Mouse (Mus musculus) small intestine, adult 2 months (tissue): ENCODE measurements around the gene Tmem243.

Experiments used
- CTCF ChIP-seq: fragments of 200-500 bp; IDR thresholded peaks from 2 replicates; pipeline ENCODE4 v1.5.1; 2012; ENCODE audit warnings: low read depth, mild to moderate bottlenecking, control low read depth, inconsistent platforms, low read length, moderate library complexity, mixed read lengths; ENCODE audit not compliant: insufficient replicate concordance, insufficient read length; ENCODE audit errors: extremely low read depth
- POLR2A ChIP-seq: fragments of 200-500 bp; IDR thresholded peaks from 2 replicates; pipeline ENCODE4 v1.6.1; 2012; ENCODE audit warnings: low read depth, mild to moderate bottlenecking, control low read depth, inconsistent platforms, low read length, moderate library complexity

DNA sequence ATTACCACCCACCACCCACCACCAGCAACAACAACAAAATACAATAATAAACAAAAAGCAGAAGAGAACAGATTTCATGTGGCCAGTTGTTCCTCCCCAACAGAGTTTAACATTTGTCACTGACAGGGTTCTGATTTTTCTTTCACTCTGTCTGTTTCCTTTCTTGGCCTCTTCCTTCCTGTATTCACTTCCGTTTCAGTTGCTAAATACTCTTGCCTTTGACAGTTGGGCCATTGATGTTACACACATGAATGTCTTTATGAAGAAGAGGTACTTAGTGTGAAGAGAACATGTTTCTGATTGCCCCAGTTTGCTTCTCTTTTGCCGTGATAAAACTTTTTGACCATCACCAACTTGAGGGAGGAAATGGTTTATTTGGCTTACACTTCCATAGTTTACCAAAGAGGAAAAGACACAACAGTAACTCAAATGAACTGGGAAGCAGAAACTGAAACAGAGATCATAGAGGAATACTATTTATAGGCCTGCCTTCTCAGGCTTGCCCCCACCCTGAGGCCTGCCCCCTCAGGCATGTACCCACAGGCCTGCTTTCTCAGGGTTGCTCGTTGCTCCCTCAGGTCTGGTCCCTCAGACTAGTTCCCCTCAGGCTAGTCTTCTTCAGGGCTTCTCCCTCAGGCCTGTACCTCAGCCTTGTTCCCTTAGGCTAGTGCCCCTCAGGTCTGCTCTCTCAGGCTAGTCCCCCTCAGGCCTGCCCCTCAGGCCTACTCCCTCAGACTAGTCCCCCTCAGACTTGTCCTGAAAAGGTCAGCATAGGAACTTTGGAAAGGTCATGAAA is 13.3 kb upstream of the Tmem243 start:
- no peak for TF ChIP-seq POLR2A
- TF ChIP-seq CTCF = no peak
